Mouse (Mus musculus): ENCODE measurements around the gene Olfr95. TPM values are rescaled to one million over a fixed set of nuclear protein-coding genes. Genes with fewer than 3 reads are reported as not detected.

Olfr95 gene
- polyA plus RNA-seq, 1 experiment from 2014 or later, result not detected

GRCm38 (mm10) chr17:37203206-37203916 lies 9.6 kb downstream of the Olfr95 start:
- Histone ChIP-seq H3K4me1 (replicated peaks) (no peaks in the 10 kb centered on the region), H3K9ac (replicated peaks) (no peak overlapping the region), H3K4me3 (replicated peaks) (no peak overlapping the region), H3K4me2 (no peak overlapping the region), H3K9me3 (no peaks in the 10 kb centered on the region), H3K27me3 (peaks cover 6% of the 10 kb centered on the region), H3K27ac (no peak overlapping the region), H3K36me3 (no peaks in the 10 kb centered on the region)
- no peak for ATAC-seq (ENCODE audit: insufficient number of reproducible peaks, insufficient read depth, low FRiP score, low TSS enrichment, low read depth)
- WGBS, result 0% methylated on average over 4 of the region's 4 CpGs

DNA sequence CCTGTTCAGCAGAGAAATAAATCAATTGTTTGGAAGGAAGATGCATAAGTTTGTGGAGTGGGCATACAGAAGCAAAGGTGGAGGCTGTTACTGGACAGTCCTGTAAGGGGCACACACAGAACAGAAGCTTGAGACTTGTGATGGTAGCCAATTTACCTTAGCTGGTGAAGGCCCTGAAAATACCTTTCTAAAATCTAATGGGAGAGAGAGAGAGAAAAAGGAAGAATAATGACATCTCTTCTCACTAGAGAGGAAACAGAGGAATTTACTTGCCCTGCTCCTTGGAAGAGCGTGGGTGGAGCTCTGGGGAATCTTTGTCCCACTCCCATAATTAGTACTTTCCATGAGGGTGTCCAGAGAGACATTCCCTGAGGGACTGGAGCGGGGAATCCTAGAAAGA lies 12.0 kb downstream of the Olfr95 start, which contains the start of gene Olfr94:
Gene Olfr94, minus strand, starts transcription at position 101 of the 400 bp plus-strand sequence.
- Histone ChIP-seq H3K4me1 (replicated peaks) (no peaks in the 10 kb centered on the region), H3K4me2 (no peak within 1 kb of the TSS), H3K9ac (replicated peaks) (no peak within 1 kb of the TSS), H3K27ac (no peak within 1 kb of the TSS), H3K27me3 (peaks cover 30% of the 10 kb centered on the region), H3K9me3 (no peaks in the 10 kb centered on the region), H3K4me3 (replicated peaks) (no peak within 1 kb of the TSS), H3K36me3 (no peaks in the 10 kb centered on the region)
- 74% methylated on average over 2 of the region's 2 CpGs for WGBS
- no peak for ATAC-seq (ENCODE audit: insufficient number of reproducible peaks, insufficient read depth, low FRiP score, low TSS enrichment, low read depth)

DNA sequence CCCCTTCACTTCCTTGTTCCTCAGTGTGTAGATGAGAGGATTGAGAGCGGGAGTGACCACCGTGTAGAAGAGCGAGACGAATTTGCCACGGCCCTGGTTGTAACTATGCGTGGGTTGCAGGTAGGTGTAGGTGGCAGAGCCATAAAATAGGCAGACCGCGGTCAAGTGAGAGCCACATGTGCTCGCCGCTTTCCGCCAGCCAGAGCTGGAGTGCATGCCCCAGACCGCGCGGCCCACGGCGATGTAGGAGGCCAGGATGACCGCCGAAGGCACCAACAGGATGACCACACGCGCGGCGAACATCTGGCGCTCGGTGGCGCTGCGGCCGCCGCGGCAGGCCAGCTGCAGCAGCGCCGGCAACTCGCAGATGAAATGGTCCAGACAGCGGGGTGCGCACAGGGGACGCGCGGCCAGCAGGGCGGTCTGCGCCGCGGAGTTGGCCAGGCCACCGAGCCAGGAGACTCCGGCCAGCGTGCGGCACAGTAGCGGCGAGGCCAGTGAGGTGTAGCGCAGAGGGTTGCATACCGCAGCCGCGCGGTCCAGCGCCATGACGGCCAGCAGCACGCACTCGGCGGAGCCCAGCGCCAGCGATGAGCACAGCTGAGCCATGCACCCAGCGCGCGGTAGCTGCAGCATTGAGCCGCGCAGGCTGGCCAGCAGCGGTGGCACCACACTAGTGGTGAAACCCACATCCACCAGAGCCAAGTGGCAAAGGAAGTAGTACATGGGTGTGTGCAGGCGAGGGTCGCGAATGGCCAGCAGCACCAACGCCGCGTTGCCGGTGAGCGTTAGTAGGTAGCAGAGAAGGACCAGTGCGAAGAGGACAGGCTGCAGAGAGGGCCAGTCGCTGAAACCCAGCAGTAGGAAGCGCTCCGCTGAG lies 15.8 kb downstream of the Olfr95 start:
- peak; percentile 86 for ATAC-seq (ENCODE audit: insufficient number of reproducible peaks, insufficient read depth, low FRiP score, low TSS enrichment, low read depth)
- H3K4me1 ChIP-seq (replicated peaks), result no peaks in the 10 kb centered on the region
- peaks cover 34% of the 10 kb centered on the region for H3K27me3 ChIP-seq
- H3K36me3 ChIP-seq, result no peaks in the 10 kb centered on the region
- peak overlapping the region; percentile 60 for H3K9ac ChIP-seq (replicated peaks)
- no peak overlapping the region for H3K27ac ChIP-seq
- peak overlapping the region; percentile 96 for H3K4me2 ChIP-seq
- peak overlapping the region; percentile 62 for H3K4me3 ChIP-seq (replicated peaks)
- no peaks in the 10 kb centered on the region for H3K9me3 ChIP-seq
- WGBS, result under 1% methylated on average over 77 of the region's 77 CpGs

DNA sequence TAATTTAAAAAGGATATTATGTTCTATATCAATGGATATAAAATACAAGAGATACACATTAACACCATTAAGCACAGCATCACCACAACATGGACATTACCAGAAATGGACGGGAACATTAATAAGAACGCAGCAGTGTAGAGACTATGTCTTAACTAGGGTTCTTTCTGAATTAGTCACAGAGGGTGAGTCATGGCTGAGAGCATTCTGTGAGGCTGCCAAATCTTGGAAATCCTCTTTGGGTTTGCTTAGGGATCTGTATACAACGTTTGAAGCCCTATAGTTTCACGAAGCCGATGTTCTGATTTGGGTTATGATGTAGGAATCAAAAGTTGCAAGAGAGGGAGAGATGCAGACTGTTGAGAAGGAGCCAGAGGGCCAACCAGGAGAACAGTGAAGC lies 18.1 kb downstream of the Olfr95 start:
- WGBS, result 93% methylated on average over 5 of the region's 5 CpGs
- Histone ChIP-seq H3K9ac (replicated peaks) (no peak overlapping the region), H3K4me2 (no peak overlapping the region), H3K36me3 (no peaks in the 10 kb centered on the region), H3K4me1 (replicated peaks) (no peaks in the 10 kb centered on the region), H3K9me3 (no peaks in the 10 kb centered on the region), H3K4me3 (replicated peaks) (no peak overlapping the region), H3K27ac (no peak overlapping the region), H3K27me3 (peaks cover 32% of the 10 kb centered on the region)
- ATAC-seq (ENCODE audit: insufficient number of reproducible peaks, insufficient read depth, low FRiP score, low TSS enrichment, low read depth), result no peak

GRCm38 (mm10) chr17:37193656-37194055 lies 19.3 kb downstream of the Olfr95 start, which contains the start of gene Ubd:
Gene Ubd, plus strand, starts transcription at chr17:37193892.
- Histone ChIP-seq H3K4me3 (replicated peaks) (no peak within 1 kb of the TSS), H3K4me2 (no peak within 1 kb of the TSS), H3K4me1 (replicated peaks) (no peaks in the 10 kb centered on the region), H3K36me3 (no peaks in the 10 kb centered on the region), H3K9me3 (no peaks in the 10 kb centered on the region), H3K27ac (no peak within 1 kb of the TSS), H3K9ac (replicated peaks) (no peak within 1 kb of the TSS), H3K27me3 (peaks cover 31% of the 10 kb centered on the region)
- WGBS, result 85% methylated on average over 2 of the region's 2 CpGs
- ATAC-seq (ENCODE audit: insufficient number of reproducible peaks, insufficient read depth, low FRiP score, low TSS enrichment, low read depth), result no peak

DNA sequence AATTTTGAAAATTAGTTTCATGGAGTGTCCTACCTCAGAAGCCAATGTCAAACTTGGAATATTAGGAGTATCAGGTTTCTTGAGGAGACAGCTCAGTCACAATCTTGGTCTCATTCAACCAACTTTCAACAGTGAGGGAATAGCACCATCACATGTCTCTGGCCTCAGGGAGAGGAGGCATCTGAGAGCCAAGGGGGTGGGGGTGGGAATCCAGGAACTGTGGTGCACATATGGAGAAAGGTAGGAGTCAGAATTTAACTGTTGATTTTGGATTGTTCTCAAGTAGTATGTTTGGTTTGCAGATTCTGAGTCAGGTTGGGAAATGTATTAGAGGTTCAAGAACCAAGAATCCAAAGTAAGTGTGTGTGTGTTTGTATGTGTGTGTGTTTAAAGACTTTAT lies 19.9 kb downstream of the Olfr95 start:
- Histone ChIP-seq H3K4me3 (replicated peaks) (no peak overlapping the region), H3K4me1 (replicated peaks) (no peaks in the 10 kb centered on the region), H3K36me3 (no peaks in the 10 kb centered on the region), H3K4me2 (no peak overlapping the region), H3K27ac (no peak overlapping the region), H3K27me3 (peaks cover 25% of the 10 kb centered on the region), H3K9me3 (no peaks in the 10 kb centered on the region), H3K9ac (replicated peaks) (no peak overlapping the region)
- no peak for ATAC-seq (ENCODE audit: insufficient number of reproducible peaks, insufficient read depth, low FRiP score, low TSS enrichment, low read depth)

DNA sequence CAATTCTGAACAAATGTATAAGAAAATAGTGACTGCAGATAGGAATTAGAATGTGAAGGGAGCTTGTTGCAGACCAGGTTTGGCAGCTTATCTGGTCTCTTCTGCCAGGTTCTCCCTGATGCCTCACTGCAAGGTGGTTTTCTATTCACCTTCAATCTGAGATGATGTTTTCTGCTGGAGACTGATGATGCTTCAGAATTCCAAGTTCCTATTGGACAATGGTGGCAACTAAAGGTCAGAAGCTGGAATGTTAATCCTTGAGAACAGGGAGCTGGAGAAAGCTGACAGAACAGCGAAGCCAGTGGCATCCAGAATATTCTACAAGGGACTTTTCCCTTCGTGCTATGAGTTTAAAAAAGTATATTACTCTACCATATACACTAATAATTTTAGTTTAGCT lies 22.2 kb downstream of the Olfr95 start:
- no peak for ATAC-seq (ENCODE audit: insufficient number of reproducible peaks, insufficient read depth, low FRiP score, low TSS enrichment, low read depth)

GRCm38 (mm10) chr17:37185474-37185873 lies 27.4 kb downstream of the Olfr95 start:
- Histone ChIP-seq H3K9me3 (no peaks in the 10 kb centered on the region), H3K9ac (replicated peaks) (no peak overlapping the region), H3K4me3 (replicated peaks) (no peak overlapping the region), H3K4me2 (no peak overlapping the region), H3K27ac (no peak overlapping the region), H3K27me3 (no peaks in the 10 kb centered on the region), H3K4me1 (replicated peaks) (no peaks in the 10 kb centered on the region), H3K36me3 (no peaks in the 10 kb centered on the region)
- WGBS, result 44% methylated on average over 6 of the region's 6 CpGs
- ATAC-seq (ENCODE audit: insufficient number of reproducible peaks, insufficient read depth, low FRiP score, low TSS enrichment, low read depth), result no peak

More for the DNA sequence above, 22.2 kb downstream of the Olfr95 start:
- Histone ChIP-seq H3K9ac (replicated peaks) (no peak overlapping the region), H3K9me3 (no peaks in the 10 kb centered on the region), H3K4me3 (replicated peaks) (no peak overlapping the region), H3K4me1 (replicated peaks) (no peaks in the 10 kb centered on the region), H3K27me3 (peaks cover 4% of the 10 kb centered on the region; the same call in 1 of the 2 replicates), H3K36me3 (no peaks in the 10 kb centered on the region), H3K4me2 (no peak overlapping the region), H3K27ac (no peak overlapping the region)
- WGBS, result 49% methylated on average over 2 of the region's 2 CpGs

DNA sequence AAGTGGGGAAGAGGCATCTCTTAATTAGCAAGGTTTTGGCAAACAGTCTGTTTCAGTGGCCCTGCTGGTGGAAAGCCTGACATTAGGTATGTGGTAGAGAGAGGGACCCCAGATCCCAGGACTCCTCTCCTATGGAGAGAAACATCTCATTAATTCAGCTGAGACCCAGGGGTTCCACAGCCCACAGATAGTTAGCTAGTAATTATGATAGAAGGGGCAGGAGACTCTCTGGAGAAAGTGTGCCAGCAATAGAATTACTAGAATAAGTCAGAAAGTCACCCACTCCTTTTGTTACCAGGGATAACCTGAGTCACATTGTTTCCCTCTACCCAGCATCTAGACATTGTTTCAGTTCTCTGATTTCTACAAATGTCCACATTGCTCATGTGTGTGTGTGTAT lies 51.5 kb downstream of the Olfr95 start, which contains the start of gene Olfr93:
Gene Olfr93, minus strand, starts transcription at position 101 of the 400 bp plus-strand sequence.
- Histone ChIP-seq H3K4me2 (no peak within 1 kb of the TSS), H3K9ac (replicated peaks) (no peak within 1 kb of the TSS), H3K9me3 (no peaks in the 10 kb centered on the region), H3K27me3 (no peaks in the 10 kb centered on the region), H3K36me3 (no peaks in the 10 kb centered on the region), H3K4me1 (replicated peaks) (no peaks in the 10 kb centered on the region), H3K4me3 (replicated peaks) (no peak within 1 kb of the TSS), H3K27ac (no peak within 1 kb of the TSS)
- no peak for ATAC-seq (ENCODE audit: insufficient number of reproducible peaks, insufficient read depth, low FRiP score, low TSS enrichment, low read depth)

Measured in limb, embryonic 12.5 days (tissue).